Mouse (Mus musculus): ENCODE measurements around the gene Alg12.

Gene Alg12

GRCm38 (mm10) chr15:88819026-88819905 lies at the start of gene Alg12, which contains the start of gene Creld2:
Gene Alg12, minus strand, starts transcription at chr15:88819318.
Gene Creld2, plus strand, starts transcription at chr15:88819646.
- in situ Hi-C loops (cut with MboI, MseI) = no loop called here

- in situ Hi-C loops (cut with MboI, MseI) = loop anchor here (5.0 kb wide), 1 partner anchor 41 kb away; no protein-coding TSS in a partner anchor
Measured at GRCm38 (mm10) chr15:88868024-88868742, 49.1 kb upstream of the Alg12 start.

GRCm38 (mm10) chr15:88867368-88868023 lies 48.4 kb upstream of the Alg12 start:
- in situ Hi-C loops (cut with MboI, MseI) = loop anchor here (5.0 kb wide), 1 partner anchor 40 kb away; no protein-coding TSS in a partner anchor

- in situ Hi-C loops (cut with MboI, MseI) = loop anchor here (5.0 kb wide), 1 partner anchor 40 kb away; no protein-coding TSS in a partner anchor
Measured at GRCm38 (mm10) chr15:88866934-88867356, 47.8 kb upstream of the Alg12 start.

GRCm38 (mm10) chr15:88865888-88866695 lies 47.0 kb upstream of the Alg12 start:
- in situ Hi-C loops (cut with MboI, MseI) = loop anchor here (5.0 kb wide), 1 partner anchor 39 kb away; no protein-coding TSS in a partner anchor

GRCm38 (mm10) chr15:88865061-88865460 lies 45.9 kb upstream of the Alg12 start:
- in situ Hi-C loops (cut with MboI, MseI) = loop anchor here (5.0 kb wide), 1 partner anchor 38 kb away; no protein-coding TSS in a partner anchor

- in situ Hi-C loops (cut with MboI, MseI) = loop anchor here (5.0 kb wide), 1 partner anchor 37 kb away; no protein-coding TSS in a partner anchor
Measured at GRCm38 (mm10) chr15:88864270-88865030, 45.3 kb upstream of the Alg12 start.

- in situ Hi-C loops (cut with MboI, MseI) = no loop called here
Measured at GRCm38 (mm10) chr15:88863695-88864231, 44.6 kb upstream of the Alg12 start.

- in situ Hi-C loops (cut with MboI, MseI) = no loop called here
Measured at GRCm38 (mm10) chr15:88862881-88863694, 44.0 kb upstream of the Alg12 start.

GRCm38 (mm10) chr15:88861772-88862622 lies 42.9 kb upstream of the Alg12 start, which contains the start of gene Pim3:
Gene Pim3, plus strand, starts transcription at chr15:88862186.
- in situ Hi-C loops (cut with MboI, MseI) = no loop called here

GRCm38 (mm10) chr15:88860781-88861180 lies 41.7 kb upstream of the Alg12 start:
- in situ Hi-C loops (cut with MboI, MseI) = no loop called here

- in situ Hi-C loops (cut with MboI, MseI) = no loop called here
Measured at GRCm38 (mm10) chr15:88859206-88859970, 40.3 kb upstream of the Alg12 start.

GRCm38 (mm10) chr15:88858707-88859106 lies 39.6 kb upstream of the Alg12 start:
- in situ Hi-C loops (cut with MboI, MseI) = no loop called here

GRCm38 (mm10) chr15:88858141-88858541 lies 39.0 kb upstream of the Alg12 start:
- in situ Hi-C loops (cut with MboI, MseI) = no loop called here

- in situ Hi-C loops (cut with MboI, MseI) = no loop called here
Measured at GRCm38 (mm10) chr15:88857361-88857760, 38.2 kb upstream of the Alg12 start.

- in situ Hi-C loops (cut with MboI, MseI) = no loop called here
Measured at GRCm38 (mm10) chr15:88856613-88857012, 37.5 kb upstream of the Alg12 start.

- in situ Hi-C loops (cut with MboI, MseI) = no loop called here
Measured at GRCm38 (mm10) chr15:88855896-88856417, 36.8 kb upstream of the Alg12 start.

All from T-helper 1 cell (primary cell).